Mouse (Mus musculus) lung, postnatal 0 days (tissue): Measurements from ENCODE around the gene Cd19. TPM values are rescaled to one million over a fixed set of nuclear protein-coding genes. Genes with fewer than 3 reads are reported as not detected.
A peak's percentile ranks its signal among the peaks of the same experiment; 100 is the strongest.
"Not testable (repeated sequence)": the region's sequence is repeated elsewhere in the genome, so short reads cannot be mapped to it uniquely, and the experiment has no call there.

Experiments
- ATAC-seq: fragments of 200-750 bp; cut with Nextera tagmentation; 2 replicates; pipeline ENCODE4 v1.8.0; 2017; ENCODE audit warnings: moderate library complexity
- DNase-seq: peaks from one replicate; pipeline ENCODE4 v3.0.0-alpha.2; 2016; ENCODE audit warnings: low spot score
- H3K27ac ChIP-seq: fragments of 300-500 bp; sonication (generic); 2 replicates; pipeline ENCODE4 v1.5.1; 2014; ENCODE audit warnings: antibody characterized with exemption, mild to moderate bottlenecking, low read length, mixed read lengths
- H3K27me3 ChIP-seq: fragments of 300-500 bp; sonication (generic); replicated peaks from 2 replicates; pipeline ENCODE4 v1.6.1; 2014; ENCODE audit warnings: low read length, mixed read lengths; ENCODE audit not compliant: insufficient read depth
- H3K36me3 ChIP-seq: fragments of 300-500 bp; sonication (generic); 2 replicates; pipeline ENCODE4 v1.6.1; 2014; ENCODE audit warnings: low read length, mixed read lengths; ENCODE audit not compliant: insufficient read depth
- H3K4me1 ChIP-seq: fragments of 300-500 bp; sonication (generic); 2 replicates; pipeline ENCODE4 v1.6.1; 2014; ENCODE audit warnings: antibody characterized with exemption, low read depth, low read length, mixed read lengths; ENCODE audit not compliant: insufficient read depth
- H3K4me2 ChIP-seq: fragments of 300-500 bp; sonication (generic); replicated peaks from 2 replicates; pipeline ENCODE4 v1.6.1; 2014; ENCODE audit warnings: low read depth, mild to moderate bottlenecking, low read length, moderate library complexity, mixed read lengths
- H3K4me3 ChIP-seq: fragments of 300-500 bp; sonication (generic); 2 replicates; pipeline ENCODE4 v1.5.1; 2014; ENCODE audit warnings: low read depth, low read length
- H3K9ac ChIP-seq: fragments of 300-500 bp; sonication (generic); replicated peaks from 2 replicates; pipeline ENCODE4 v1.6.1; 2014; ENCODE audit warnings: low read depth, mild to moderate bottlenecking
- H3K9me3 ChIP-seq: fragments of 300-500 bp; sonication (generic); 2 replicates; pipeline ENCODE4 v1.6.1; 2016; ENCODE audit warnings: low read length, mixed read lengths
- CTCF ChIP-seq: IDR thresholded peaks from 2 replicates; pipeline ENCODE4 v1.5.1; 2016; ENCODE audit warnings: antibody characterized with exemption, mild to moderate bottlenecking
- EP300 ChIP-seq: IDR thresholded peaks from 2 replicates; pipeline ENCODE4 v1.6.1; 2016; ENCODE audit warnings: antibody characterized with exemption, mild to moderate bottlenecking, control low read depth
- WGBS: fragments of 180-500 bp; shearing (Covaris S2); extraction: QIAGEN DNeasy Blood & Tissue Kit; methylation state at CpG from one replicate; pipeline ENCODE4 v1.1.7; 2014; 5-methylcytosine and 5-hydroxymethylcytosine counted together
- polyA plus RNA-seq: library from polyadenylated mRNA; unstranded; fragments of >200 nt; fragmentation: Nextera tagmentation; extraction: Ambion mirVana; gene quantifications from 2 replicates; pipeline ENCODE4 v1.2.1, GENCODE M21; 2015

Gene Cd19
- polyA plus RNA-seq, 1 experiment from 2014 or later: 0.57 TPM

DNA sequence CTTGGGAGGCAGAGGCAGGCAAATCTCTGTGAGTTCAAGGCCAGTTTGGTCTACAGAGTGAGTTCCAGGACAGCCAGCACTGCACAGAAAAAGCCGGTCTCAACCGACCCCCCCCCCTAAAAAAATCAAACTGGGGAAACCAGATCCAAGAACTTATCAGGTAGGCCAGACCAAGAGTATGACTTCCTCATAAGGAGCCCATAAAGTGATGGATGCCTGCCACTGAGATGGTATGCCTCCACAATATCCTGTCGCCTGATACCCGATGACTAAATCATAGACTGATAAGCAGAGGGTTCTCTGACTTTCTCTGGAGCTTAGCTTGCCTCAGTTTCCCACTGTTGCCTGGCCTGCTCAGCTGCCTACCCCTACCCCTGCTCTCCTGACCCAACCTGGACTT is 16.9 kb downstream of the Cd19 start:
- 85% methylated on average over 4 of the region's 4 CpGs for WGBS
- H3K9ac ChIP-seq: no peak overlapping the region

DNA sequence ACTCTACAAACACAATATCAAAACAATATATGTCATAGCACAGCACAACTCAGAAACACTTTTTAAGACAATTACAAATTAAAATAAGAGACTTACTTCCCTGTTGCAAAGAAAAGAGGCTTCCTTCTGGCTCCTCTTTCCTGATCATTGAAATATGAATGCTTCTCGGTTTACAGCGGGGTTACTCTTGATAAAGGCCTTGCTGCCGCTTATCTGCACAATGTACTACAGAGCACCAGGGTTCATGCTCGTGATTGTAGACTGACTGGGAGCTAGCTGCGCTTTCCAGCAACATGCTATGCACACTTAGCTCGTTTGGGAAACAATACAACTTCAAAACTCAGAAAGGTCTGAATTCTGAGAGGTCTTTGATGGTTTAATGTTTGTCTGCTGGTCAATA is 17.5 kb downstream of the Cd19 start:
- WGBS: 58% methylated on average over 6 of the region's 6 CpGs
- no peak for ATAC-seq
- no peak overlapping the region for H3K9ac ChIP-seq

More for the DNA sequence above, 16.9 kb downstream of the Cd19 start:
- H3K27ac ChIP-seq: no peak overlapping the region
- no peak overlapping the region for H3K4me3 ChIP-seq
- DNase-seq (no peak), ATAC-seq (no peak)
- H3K4me1 ChIP-seq: 0 out of 2 replicates have a peak, but pooled peaks cover 3% of the 10 kb centered on the region
- H3K27me3 ChIP-seq: no peaks in the 10 kb centered on the region
- no peak for TF ChIP-seq EP300
- TF ChIP-seq CTCF: no peak
- no peak overlapping the region for H3K4me2 ChIP-seq
- no peaks in the 10 kb centered on the region for H3K36me3 ChIP-seq
- H3K9me3 ChIP-seq: no peaks in the 10 kb centered on the region

DNA sequence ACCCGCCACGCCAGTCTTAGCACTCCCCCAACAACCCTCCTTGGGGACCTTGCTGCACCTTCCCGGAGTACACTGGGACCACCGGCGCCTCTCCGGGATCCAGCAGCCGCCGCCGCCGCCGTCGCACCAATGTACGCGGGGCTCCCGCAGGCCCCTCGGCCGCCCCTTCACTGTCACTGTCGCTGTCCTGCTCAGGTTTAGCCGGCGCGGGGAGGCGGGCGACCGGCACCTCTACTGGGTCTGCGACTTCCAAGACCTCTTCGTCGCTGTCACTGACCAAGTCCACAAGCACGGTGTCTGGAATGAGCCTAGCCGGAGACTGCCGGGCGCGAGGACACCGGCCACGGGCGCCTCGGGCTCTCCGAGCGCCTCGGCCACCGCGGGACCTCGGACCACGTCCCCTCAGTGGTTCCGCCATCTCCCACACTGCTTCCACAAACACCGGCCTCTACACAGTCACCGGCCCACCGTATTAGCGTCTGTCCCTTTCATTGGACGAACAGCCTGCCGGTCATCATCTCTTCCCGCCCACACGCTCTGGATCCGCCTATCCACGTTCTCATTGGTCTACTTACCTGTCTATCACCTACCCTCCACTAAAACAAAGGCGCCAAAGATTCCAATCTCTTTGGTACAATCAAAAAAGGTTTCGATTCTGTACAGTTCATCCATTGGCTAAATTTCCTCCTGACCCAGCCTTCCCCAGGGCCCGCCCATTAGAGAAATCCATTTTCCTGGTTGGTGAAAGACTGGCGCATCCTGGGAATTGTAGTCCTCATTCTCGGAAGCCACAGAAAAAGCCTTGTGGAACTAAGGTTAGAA is 18.2 kb downstream of the Cd19 start, which contains the start of gene Nfatc2ip:
Gene Nfatc2ip, minus strand, starts transcription at position 440 of the 822 bp plus-strand sequence.
- Histone ChIP-seq H3K27ac (peak within 1 kb of the TSS; percentile 74), H3K27me3 (no peaks in the 10 kb centered on the region), H3K9me3 (no peaks in the 10 kb centered on the region), H3K4me1 (0 out of 2 replicates have a peak, but pooled peaks cover 3% of the 10 kb centered on the region), H3K9ac (peak within 1 kb of the TSS; percentile 78), H3K4me2 (peak within 1 kb of the TSS; percentile 95), H3K36me3 (no peaks in the 10 kb centered on the region), H3K4me3 (peak within 1 kb of the TSS; percentile 82)
- WGBS: under 1% methylated on average over 54 of the region's 59 CpGs
- TF ChIP-seq EP300 (0 out of 2 replicates have a peak, but pooled peaks have one; percentile 27), CTCF (no peak)
- ATAC-seq (peak; percentile 100), DNase-seq (peak; percentile 100)

More for the DNA sequence above, 17.5 kb downstream of the Cd19 start:
- Histone ChIP-seq H3K4me2 (no peak overlapping the region), H3K27ac (no peak overlapping the region), H3K9me3 (no peaks in the 10 kb centered on the region), H3K4me3 (no peak overlapping the region), H3K27me3 (no peaks in the 10 kb centered on the region), H3K4me1 (0 out of 2 replicates have a peak, but pooled peaks cover 3% of the 10 kb centered on the region), H3K36me3 (no peaks in the 10 kb centered on the region)
- no peak for TF ChIP-seq EP300
- TF ChIP-seq CTCF: no peak
- DNase-seq: no peak

DNA sequence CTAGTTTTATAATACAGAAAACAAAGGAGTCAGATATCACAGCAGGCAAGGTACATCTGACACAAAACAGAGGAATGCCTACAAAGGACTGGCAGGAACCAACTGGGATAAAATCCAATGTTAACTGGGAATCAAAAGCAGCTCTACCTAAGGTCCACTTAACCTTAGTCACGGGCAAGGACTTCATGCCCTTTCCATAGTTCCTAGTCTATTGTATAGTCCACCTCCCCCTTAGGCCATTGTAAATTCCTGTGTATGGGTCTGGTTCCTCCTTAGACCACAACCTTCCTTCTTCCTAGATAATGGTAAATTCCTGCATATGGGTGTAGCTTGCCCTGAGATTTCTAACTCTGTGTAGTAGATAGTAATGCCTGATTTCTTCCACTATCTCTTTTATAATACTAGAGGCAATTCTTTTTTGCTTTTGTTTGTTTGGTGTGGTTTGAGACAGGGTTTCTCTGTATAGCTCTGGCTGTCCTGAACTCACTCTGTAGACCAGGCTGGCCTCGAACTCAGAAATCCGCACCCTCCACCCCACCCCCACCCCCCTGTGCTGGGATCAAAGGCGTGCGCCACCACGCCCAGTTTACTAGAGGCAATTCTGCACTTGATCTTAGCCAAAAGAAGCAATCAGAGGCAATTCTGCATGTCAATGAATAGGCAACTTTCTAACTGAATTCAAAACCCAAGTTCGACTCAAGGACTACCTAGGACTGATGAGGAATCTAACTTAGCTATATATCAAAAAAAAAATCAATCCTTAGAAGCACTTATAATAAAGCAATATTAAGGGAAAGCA is 22.4 kb downstream of the Cd19 start:
- WGBS: 91% methylated on average over 7 of the region's 7 CpGs

DNA sequence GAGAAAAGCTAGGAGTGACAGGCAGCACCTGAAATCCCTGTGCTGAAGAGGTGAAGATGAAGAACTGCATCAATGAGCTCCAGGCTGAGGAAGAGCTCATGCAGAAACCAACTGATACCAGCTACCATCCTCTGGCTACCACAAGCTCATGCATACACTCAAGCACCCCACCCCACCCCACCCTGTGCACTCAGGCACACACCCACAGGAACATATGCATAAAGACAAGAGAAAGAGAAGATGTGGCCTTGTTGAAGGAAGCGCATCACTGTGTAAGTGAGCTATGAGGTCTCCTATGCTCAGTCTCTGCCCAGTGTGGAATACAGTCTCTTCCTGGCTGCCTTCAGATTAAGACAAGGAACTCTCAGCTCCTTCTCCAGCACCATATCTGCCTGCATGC is 26.5 kb downstream of the Cd19 start:
- WGBS: 94% methylated on average over 1 of the region's 1 CpGs
- Histone ChIP-seq H3K36me3 (0 out of 2 replicates have a peak, but pooled peaks cover 10% of the 10 kb centered on the region), H3K4me1 (no peaks in the 10 kb centered on the region), H3K9ac (no peak overlapping the region), H3K27me3 (no peaks in the 10 kb centered on the region), H3K4me3 (no peak overlapping the region), H3K27ac (no peak overlapping the region), H3K9me3 (no peaks in the 10 kb centered on the region), H3K4me2 (no peak overlapping the region)
- DNase-seq: no peak
- TF ChIP-seq CTCF (no peak), EP300 (no peak)
- ATAC-seq: no peak

More for the DNA sequence above, 22.4 kb downstream of the Cd19 start:
- DNase-seq, ATAC-seq, H3K27me3 ChIP-seq, H3K4me2 ChIP-seq, H3K4me3 ChIP-seq, H3K9ac ChIP-seq, H3K27ac ChIP-seq, H3K9me3 ChIP-seq, H3K4me1 ChIP-seq: not testable (repeated sequence)
- H3K36me3 ChIP-seq: 0 out of 2 replicates have a peak, but pooled peaks cover 10% of the 10 kb centered on the region

DNA sequence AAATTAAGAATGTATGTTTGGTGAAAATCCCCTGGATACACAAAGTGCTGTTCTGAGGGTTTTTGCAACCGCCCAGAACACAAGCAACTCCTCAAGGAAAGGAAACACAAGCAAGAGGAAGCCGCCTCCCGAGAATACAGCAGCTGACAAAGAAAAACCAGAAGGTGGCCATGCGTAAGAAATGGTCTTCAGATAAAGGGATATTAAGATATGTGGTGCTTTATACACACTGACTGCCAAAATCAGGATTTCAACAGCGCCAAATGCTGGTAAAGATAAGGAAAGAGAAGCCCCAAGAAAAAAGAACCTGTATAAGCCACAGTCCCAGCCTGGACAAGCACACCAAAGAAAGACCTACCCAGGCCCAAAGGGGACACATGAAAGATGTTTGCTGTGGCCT is 31.1 kb downstream of the Cd19 start:
- ATAC-seq: no peak
- Histone ChIP-seq H3K27me3 (no peaks in the 10 kb centered on the region), H3K9me3 (no peaks in the 10 kb centered on the region), H3K4me2 (no peak overlapping the region), H3K27ac (no peak overlapping the region), H3K9ac (no peak overlapping the region), H3K36me3 (0 out of 2 replicates have a peak, but pooled peaks cover 7% of the 10 kb centered on the region), H3K4me3 (no peak overlapping the region), H3K4me1 (no peaks in the 10 kb centered on the region)
- TF ChIP-seq EP300 (no peak), CTCF (no peak)
- WGBS: 84% methylated on average over 5 of the region's 5 CpGs
- no peak for DNase-seq
